Mouse (Mus musculus) heart, adult 18-20 months (tissue): ENCODE data around the gene Pglyrp1. TPM values are rescaled to one million over a fixed set of nuclear protein-coding genes. Genes with fewer than 3 reads are reported as not detected.

Experiments
- DNase-seq, 2 experiments: peaks; one replicate each; pipeline ENCODE4 v3.0.0; 2021 to 2022; ENCODE audit warnings: mixed read lengths in 1 of 2
- total RNA-seq, 2 experiments: library from RNA; stranded (reverse); gene quantifications; 2 replicates each; pipeline ENCODE4 v1.2.3; 2021

The Pglyrp1 gene
- total RNA-seq, 2 experiments from 2014 or later: 1.6 to 5.5 TPM

- peak in 1 of 2 experiments; percentile 23 for DNase-seq
Measured at GRCm38 (mm10) chr7:18926911-18927310, 55.8 kb downstream of the Pglyrp1 start.

DNA sequence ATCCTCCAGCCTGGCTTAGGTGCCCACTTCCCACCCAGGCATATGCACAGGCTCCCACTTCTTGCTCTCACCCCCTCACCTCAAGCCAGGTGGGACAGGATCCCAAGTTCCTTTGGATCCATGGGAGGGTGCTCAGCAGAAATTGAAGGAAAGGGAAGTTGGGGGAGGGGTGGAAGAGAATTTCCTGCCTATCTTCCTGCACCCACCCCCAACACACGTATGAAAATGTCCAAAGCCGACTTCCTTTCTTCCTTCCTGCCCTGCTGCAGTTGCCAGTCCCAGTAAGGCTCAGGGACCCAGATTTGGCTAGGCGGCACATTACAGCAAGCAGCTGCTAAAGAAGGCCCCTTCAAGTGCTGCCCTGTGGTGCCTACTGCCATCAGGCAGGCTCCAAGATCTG, 56.6 kb downstream of the Pglyrp1 start:
- peak; percentile 52 to 82 for DNase-seq

Other genes with a start within 250 kb of the Pglyrp1 start
- not detected for gene Psg21, start 214.6 kb upstream of the Pglyrp1 start, total RNA-seq
- gene Psg20, start 185.1 kb upstream of the Pglyrp1 start, total RNA-seq: not detected
- not detected for gene Psg22, start 153.2 kb upstream of the Pglyrp1 start, total RNA-seq
- gene Psg19, start 72.8 kb upstream of the Pglyrp1 start, total RNA-seq: not detected
- not detected for gene Psg17, start 49.7 kb upstream of the Pglyrp1 start, total RNA-seq
- 1 to 10 TPM; 6.1 to 7.2 TPM for gene Mill2, start 31.4 kb upstream of the Pglyrp1 start, total RNA-seq
- 10 to 100 TPM in 1 of 2 experiments, 1 to 10 TPM in 1; 8.8 to 10.2 TPM for gene Ccdc61, start 39.1 kb downstream of the Pglyrp1 start, total RNA-seq
- 1 to 10 TPM; 4.4 to 4.9 TPM for gene Nova2, start 54.6 kb downstream of the Pglyrp1 start, total RNA-seq
- gene Nanos2, start 116.1 kb downstream of the Pglyrp1 start, total RNA-seq: not detected
- gene Mypop, start 119.9 kb downstream of the Pglyrp1 start, total RNA-seq: 1 to 10 TPM; 3.6 to 4.0 TPM
- gene Irf2bp1, start 132.7 kb downstream of the Pglyrp1 start, total RNA-seq: 10 to 100 TPM; 22.4 to 23.1 TPM
- not detected for gene Foxa3, start 152.2 kb downstream of the Pglyrp1 start, total RNA-seq
- gene Sympk, start 153.0 kb downstream of the Pglyrp1 start, total RNA-seq: 10 to 100 TPM; 85.2 to 93.9 TPM
- not detected for gene Rsph6a, start 183.4 kb downstream of the Pglyrp1 start, total RNA-seq
- 10 to 100 TPM; 44.6 to 46.6 TPM for gene Dmwd, start 204.9 kb downstream of the Pglyrp1 start, total RNA-seq
- 100 to 1,000 TPM; 503 to 516 TPM for gene Dmpk, start 212.5 kb downstream of the Pglyrp1 start, total RNA-seq
- 1 to 10 TPM; 5.6 to 6.8 TPM for gene Six5, start 223.3 kb downstream of the Pglyrp1 start, total RNA-seq
- not detected for gene Gm4969, start 247.0 kb downstream of the Pglyrp1 start, total RNA-seq
- gene Fbxo46, start 248.5 kb downstream of the Pglyrp1 start, total RNA-seq: 1 to 10 TPM; 5.5 to 5.7 TPM